Mouse (Mus musculus) intestine, embryonic 15.5 days (tissue): ENCODE results near the gene Ryr2. TPM values are rescaled to one million over a fixed set of nuclear protein-coding genes. Genes with fewer than 3 reads are reported as not detected.
"Not testable (repeated sequence)": the region's sequence is repeated elsewhere in the genome, so short reads cannot be mapped to it uniquely, and the experiment has no call there.

Source experiments
- ATAC-seq: fragments of 200-750 bp; cut with Nextera tagmentation; 2 replicates; pipeline ENCODE4 v1.8.0; 2017; ENCODE audit warnings: moderate TSS enrichment, moderate library complexity
- H3K27ac ChIP-seq: fragments of 300-500 bp; sonication (generic); 2 replicates; pipeline ENCODE4 v1.5.1; 2015; ENCODE audit warnings: mild to moderate bottlenecking, inconsistent platforms
- H3K27me3 ChIP-seq: fragments of 300-500 bp; sonication (generic); replicated peaks from 2 replicates; pipeline ENCODE4 v1.6.1; 2015; ENCODE audit warnings: inconsistent platforms
- H3K36me3 ChIP-seq: fragments of 300-500 bp; sonication (generic); 2 replicates; pipeline ENCODE4 v1.6.1; 2015; ENCODE audit warnings: inconsistent platforms
- H3K4me1 ChIP-seq: fragments of 300-500 bp; sonication (generic); replicated peaks from 2 replicates; pipeline ENCODE4 v1.6.1; 2015; ENCODE audit warnings: inconsistent platforms
- H3K4me2 ChIP-seq: fragments of 300-500 bp; sonication (generic); replicated peaks from 2 replicates; pipeline ENCODE4 v1.6.1; 2015; ENCODE audit warnings: mild to moderate bottlenecking, inconsistent platforms
- H3K4me3 ChIP-seq: fragments of 300-500 bp; sonication (generic); replicated peaks from 2 replicates; pipeline ENCODE4 v1.5.1; 2015; ENCODE audit warnings: inconsistent platforms
- H3K9ac ChIP-seq: fragments of 300-500 bp; sonication (generic); 2 replicates; pipeline ENCODE4 v1.6.1; 2015; ENCODE audit warnings: inconsistent platforms
- H3K9me3 ChIP-seq: fragments of 300-500 bp; sonication (generic); 2 replicates; pipeline ENCODE4 v1.6.1; 2016; ENCODE audit warnings: inconsistent platforms
- WGBS: fragments of 180-500 bp; shearing (Covaris S2); methylation state at CpG from one replicate; pipeline ENCODE4 v1.1.7; 2015; 5-methylcytosine and 5-hydroxymethylcytosine counted together
- polyA plus RNA-seq: library from polyadenylated mRNA; unstranded; fragments of >200 nt; fragmentation: Nextera tagmentation; extraction: Ambion mirVana; gene quantifications from 2 replicates; pipeline ENCODE4 v1.2.1, GENCODE M21; 2015

Ryr2 gene
- polyA plus RNA-seq, 1 experiment from 2014 or later: 1.0 TPM

- H3K9ac ChIP-seq: no peak overlapping the region
- H3K36me3 ChIP-seq: no peaks in the 10 kb centered on the region
- no peak overlapping the region for H3K4me3 ChIP-seq
- no peak overlapping the region for H3K27ac ChIP-seq
- no peaks in the 10 kb centered on the region for H3K9me3 ChIP-seq
- H3K4me1 ChIP-seq: no peaks in the 10 kb centered on the region
- H3K4me2 ChIP-seq: no peak overlapping the region
- no peak for ATAC-seq
- H3K27me3 ChIP-seq: no peaks in the 10 kb centered on the region
- 89% methylated on average over 4 of the region's 4 CpGs for WGBS
These were observed 269.6 kb downstream of the Ryr2 start for GRCm38 (mm10) chr13:11837152-11837551.

GRCm38 (mm10) chr13:11836304-11837078 is 270.3 kb downstream of the Ryr2 start:
- no peak overlapping the region for H3K4me2 ChIP-seq
- H3K4me3 ChIP-seq: no peak overlapping the region
- H3K36me3 ChIP-seq: no peaks in the 10 kb centered on the region
- H3K4me1 ChIP-seq: no peaks in the 10 kb centered on the region
- 55% methylated on average over 6 of the region's 6 CpGs for WGBS
- no peaks in the 10 kb centered on the region for H3K27me3 ChIP-seq
- H3K27ac ChIP-seq: no peak overlapping the region
- no peaks in the 10 kb centered on the region for H3K9me3 ChIP-seq
- ATAC-seq: no peak; the same call in 1 of the 2 replicates
- no peak overlapping the region for H3K9ac ChIP-seq

- Histone ChIP-seq H3K4me2 (no peak overlapping the region), H3K9ac (no peak overlapping the region), H3K27me3 (no peaks in the 10 kb centered on the region), H3K27ac (no peak overlapping the region), H3K36me3 (no peaks in the 10 kb centered on the region), H3K4me1 (no peaks in the 10 kb centered on the region), H3K9me3 (no peaks in the 10 kb centered on the region), H3K4me3 (no peak overlapping the region)
- no peak for ATAC-seq
- WGBS: 80% methylated on average over 4 of the region's 4 CpGs
These were observed 275.5 kb downstream of the Ryr2 start for GRCm38 (mm10) chr13:11831210-11831609.

GRCm38 (mm10) chr13:11825563-11826226 is 281.1 kb downstream of the Ryr2 start:
- no peak for ATAC-seq
- H3K9ac ChIP-seq: no peak overlapping the region
- H3K27me3 ChIP-seq: no peaks in the 10 kb centered on the region
- 94% methylated on average over 2 of the region's 2 CpGs for WGBS
- H3K36me3 ChIP-seq: no peaks in the 10 kb centered on the region
- H3K4me1 ChIP-seq: no peaks in the 10 kb centered on the region
- H3K27ac ChIP-seq: no peak overlapping the region
- no peaks in the 10 kb centered on the region for H3K9me3 ChIP-seq
- no peak overlapping the region for H3K4me3 ChIP-seq
- no peak overlapping the region for H3K4me2 ChIP-seq

- 78% methylated on average over 3 of the region's 3 CpGs for WGBS
- Histone ChIP-seq H3K9ac (no peak overlapping the region), H3K9me3 (no peaks in the 10 kb centered on the region), H3K36me3 (no peaks in the 10 kb centered on the region), H3K27me3 (no peaks in the 10 kb centered on the region), H3K4me2 (no peak overlapping the region), H3K4me1 (no peaks in the 10 kb centered on the region), H3K27ac (no peak overlapping the region), H3K4me3 (no peak overlapping the region)
- no peak for ATAC-seq
These were observed 288.0 kb downstream of the Ryr2 start for GRCm38 (mm10) chr13:11818723-11819122.

GRCm38 (mm10) chr13:11809365-11809764 is 297.4 kb downstream of the Ryr2 start:
- not testable (repeated sequence) for H3K4me1 ChIP-seq, H3K27me3 ChIP-seq, H3K36me3 ChIP-seq, H3K27ac ChIP-seq, H3K9me3 ChIP-seq, H3K4me3 ChIP-seq, H3K9ac ChIP-seq, ATAC-seq, H3K4me2 ChIP-seq
- WGBS: 70% methylated on average over 1 of the region's 1 CpGs

GRCm38 (mm10) chr13:11792536-11792935 is 314.2 kb downstream of the Ryr2 start:
- Histone ChIP-seq H3K9me3 (no peaks in the 10 kb centered on the region), H3K4me3 (no peak overlapping the region), H3K9ac (no peak overlapping the region), H3K27ac (no peak overlapping the region), H3K4me2 (no peak overlapping the region), H3K4me1 (no peaks in the 10 kb centered on the region), H3K27me3 (no peaks in the 10 kb centered on the region), H3K36me3 (no peaks in the 10 kb centered on the region)
- no peak for ATAC-seq
- 83% methylated on average over 3 of the region's 3 CpGs for WGBS

- H3K27ac ChIP-seq: no peak overlapping the region
- no peak overlapping the region for H3K4me3 ChIP-seq
- 70% methylated on average over 5 of the region's 5 CpGs for whole genome bisulfite sequencing
- H3K27me3 ChIP-seq: no peaks in the 10 kb centered on the region
- H3K4me2 ChIP-seq: no peak overlapping the region
- H3K9me3 ChIP-seq: no peaks in the 10 kb centered on the region
- no peaks in the 10 kb centered on the region for H3K4me1 ChIP-seq
- ATAC-seq: no peak
- H3K9ac ChIP-seq: no peak overlapping the region
- no peaks in the 10 kb centered on the region for H3K36me3 ChIP-seq
These were observed 316.2 kb downstream of the Ryr2 start for GRCm38 (mm10) chr13:11790536-11790935.

GRCm38 (mm10) chr13:11782411-11783155 is 324.2 kb downstream of the Ryr2 start:
- no peak overlapping the region for H3K27ac ChIP-seq
- 74% methylated on average over 3 of the region's 3 CpGs for WGBS
- no peaks in the 10 kb centered on the region for H3K36me3 ChIP-seq
- ATAC-seq: no peak
- no peaks in the 10 kb centered on the region for H3K27me3 ChIP-seq
- H3K4me3 ChIP-seq: no peak overlapping the region
- no peaks in the 10 kb centered on the region for H3K4me1 ChIP-seq
- H3K9ac ChIP-seq: no peak overlapping the region
- no peaks in the 10 kb centered on the region for H3K9me3 ChIP-seq
- H3K4me2 ChIP-seq: no peak overlapping the region

GRCm38 (mm10) chr13:11781065-11781464 is 325.7 kb downstream of the Ryr2 start:
- Histone ChIP-seq H3K4me2 (no peak overlapping the region), H3K27me3 (no peaks in the 10 kb centered on the region), H3K9ac (no peak overlapping the region), H3K4me1 (no peaks in the 10 kb centered on the region), H3K4me3 (no peak overlapping the region), H3K9me3 (no peaks in the 10 kb centered on the region), H3K36me3 (no peaks in the 10 kb centered on the region), H3K27ac (no peak overlapping the region)
- WGBS: 53% methylated on average over 2 of the region's 2 CpGs
- no peak for ATAC-seq

- WGBS: 87% methylated on average over 6 of the region's 6 CpGs
- no peak overlapping the region for H3K9ac ChIP-seq
- no peak for ATAC-seq
These were observed 329.0 kb downstream of the Ryr2 start for GRCm38 (mm10) chr13:11777726-11778125.

GRCm38 (mm10) chr13:11772173-11772572 is 334.6 kb downstream of the Ryr2 start:
- no peak overlapping the region for H3K4me3 ChIP-seq
- no peak overlapping the region for H3K9ac ChIP-seq
- H3K9me3 ChIP-seq: no peaks in the 10 kb centered on the region
- no peak overlapping the region for H3K4me2 ChIP-seq
- no peak overlapping the region for H3K27ac ChIP-seq
- 92% methylated on average over 8 of the region's 8 CpGs for WGBS
- no peaks in the 10 kb centered on the region for H3K4me1 ChIP-seq
- no peaks in the 10 kb centered on the region for H3K36me3 ChIP-seq
- no peaks in the 10 kb centered on the region for H3K27me3 ChIP-seq
- ATAC-seq: no peak

More at GRCm38 (mm10) chr13:11777726-11778125, 329.0 kb downstream of the Ryr2 start:
- H3K27ac ChIP-seq: no peak overlapping the region
- H3K4me1 ChIP-seq: no peaks in the 10 kb centered on the region
- no peak overlapping the region for H3K4me2 ChIP-seq
- no peaks in the 10 kb centered on the region for H3K9me3 ChIP-seq
- H3K27me3 ChIP-seq: no peaks in the 10 kb centered on the region
- H3K36me3 ChIP-seq: no peaks in the 10 kb centered on the region
- H3K4me3 ChIP-seq: no peak overlapping the region
